Mouse (Mus musculus) kidney, embryonic 14.5 days (tissue): ENCODE data around the gene Sh3bgrl2. TPM values are rescaled to one million over a fixed set of nuclear protein-coding genes. Genes with fewer than 3 reads are reported as not detected.

Experiments
- ATAC-seq: fragments of 200-750 bp; cut with Nextera tagmentation; 2 replicates; pipeline ENCODE4 v1.8.0; 2017; ENCODE audit warnings: moderate number of reproducible peaks, mild to moderate bottlenecking, moderate TSS enrichment, moderate library complexity; ENCODE audit not compliant: low FRiP score, low TSS enrichment
- H3K27ac ChIP-seq: fragments of 300-500 bp; sonication (generic); 2 replicates; pipeline ENCODE4 v1.5.1; 2014; ENCODE audit warnings: low read depth, mild to moderate bottlenecking, low read length, moderate library complexity, mixed read lengths
- H3K27me3 ChIP-seq: fragments of 300-500 bp; sonication (generic); 2 replicates; pipeline ENCODE4 v1.6.1; 2014; ENCODE audit warnings: mild to moderate bottlenecking, low read length; ENCODE audit not compliant: control insufficient read depth, insufficient read depth
- H3K36me3 ChIP-seq: fragments of 300-500 bp; sonication (generic); 2 replicates; pipeline ENCODE4 v1.6.1; 2014; ENCODE audit warnings: low read length, mixed read lengths; ENCODE audit not compliant: control insufficient read depth, insufficient read depth
- H3K4me1 ChIP-seq: fragments of 300-500 bp; sonication (generic); 2 replicates; pipeline ENCODE4 v1.6.1; 2014; ENCODE audit warnings: low read length, mixed read lengths; ENCODE audit not compliant: control insufficient read depth, insufficient read depth
- H3K4me2 ChIP-seq: fragments of 300-500 bp; sonication (generic); replicated peaks from 2 replicates; pipeline ENCODE4 v1.6.1; 2014; ENCODE audit warnings: low read depth, mild to moderate bottlenecking, low read length
- H3K4me3 ChIP-seq: fragments of 300-500 bp; sonication (generic); 2 replicates; pipeline ENCODE4 v1.5.1; 2014; ENCODE audit warnings: mild to moderate bottlenecking, low read length
- H3K9ac ChIP-seq: fragments of 300-500 bp; sonication (generic); 2 replicates; pipeline ENCODE4 v1.6.1; 2014; ENCODE audit warnings: low read depth, mild to moderate bottlenecking, low read length, moderate library complexity
- H3K9me3 ChIP-seq: fragments of 300-500 bp; sonication (generic); 2 replicates; pipeline ENCODE4 v1.6.1; 2016; ENCODE audit warnings: low read length; ENCODE audit not compliant: control insufficient read depth
- WGBS: fragments of 180-500 bp; shearing (Covaris S2); extraction: QIAGEN DNeasy Blood & Tissue Kit; methylation state at CpG from one replicate; pipeline ENCODE4 v1.1.7; 2014; 5-methylcytosine and 5-hydroxymethylcytosine counted together
- polyA plus RNA-seq: library from polyadenylated mRNA; unstranded; fragments of >200 nt; fragmentation: Nextera tagmentation; extraction: Ambion mirVana; gene quantifications from 2 replicates; pipeline ENCODE4 v1.2.1, GENCODE M21; 2014

Sh3bgrl2 gene
- polyA plus RNA-seq, 1 experiment from 2014 or later = 22.7 TPM

DNA sequence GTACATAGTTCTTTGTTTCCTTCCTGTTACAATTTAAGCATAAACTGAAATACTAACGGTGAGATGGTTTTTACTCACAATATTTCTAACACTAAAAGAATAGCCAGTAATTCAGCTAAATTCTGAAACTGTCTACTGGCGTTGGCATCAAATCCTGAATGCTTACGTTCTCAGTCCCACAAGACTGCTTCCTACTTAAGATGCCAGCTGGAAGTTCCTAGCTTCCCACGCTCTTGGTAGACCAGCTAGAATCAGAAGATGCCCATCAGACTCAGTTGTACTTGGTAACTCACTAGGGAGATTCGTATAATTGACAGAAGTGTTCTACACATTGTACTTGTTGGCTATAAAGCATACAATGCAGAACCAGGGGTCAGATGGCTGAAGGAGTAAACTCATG, 98.6 kb downstream of the Sh3bgrl2 start:
- Histone ChIP-seq H3K4me2 (no peak overlapping the region), H3K36me3 (no peaks in the 10 kb centered on the region), H3K27ac (no peak overlapping the region), H3K4me3 (no peak overlapping the region), H3K4me1 (peaks cover 8% of the 10 kb centered on the region; the same call in 1 of the 2 replicates), H3K9ac (no peak overlapping the region), H3K9me3 (no peaks in the 10 kb centered on the region), H3K27me3 (no peaks in the 10 kb centered on the region)
- WGBS = 93% methylated on average over 5 of the region's 5 CpGs
- no peak for ATAC-seq

DNA sequence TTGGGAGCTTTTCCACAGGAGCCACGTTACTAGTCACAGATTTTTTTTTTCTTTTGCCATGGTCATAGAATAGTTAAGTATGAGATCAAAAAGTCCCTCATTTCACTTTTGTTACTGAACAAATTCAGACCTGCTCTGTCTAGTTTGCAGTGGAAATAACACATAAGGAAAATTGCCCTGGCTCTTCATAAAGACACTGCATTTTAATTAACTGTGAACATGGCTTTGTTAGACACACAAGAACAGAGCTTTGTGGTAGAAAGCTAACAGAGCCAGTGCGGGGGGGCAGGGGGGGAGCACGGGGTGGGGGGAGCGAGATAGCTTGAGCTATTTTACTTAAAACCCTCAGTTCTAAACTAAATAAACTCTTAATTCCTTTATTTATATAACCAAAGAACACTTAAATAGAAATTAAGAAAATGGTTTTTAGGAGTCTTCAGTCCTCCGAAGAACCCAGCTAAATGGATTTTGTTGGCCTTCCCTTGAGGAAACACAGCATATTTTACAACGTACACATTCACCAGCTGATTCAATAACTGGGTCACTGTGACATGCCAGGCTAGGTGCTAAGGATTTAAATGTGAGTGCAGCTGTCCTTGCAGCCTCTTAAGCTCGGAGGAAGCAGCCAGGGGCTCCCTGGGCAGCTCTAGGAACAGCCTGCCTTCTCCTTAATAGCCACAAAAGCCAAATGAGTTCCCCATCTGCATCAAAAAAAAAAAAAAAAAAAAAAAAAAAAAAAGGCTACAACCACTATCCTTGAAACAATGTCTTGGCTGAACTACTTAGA, 100.0 kb downstream of the Sh3bgrl2 start:
- Histone ChIP-seq H3K4me2 (no peak overlapping the region), H3K4me1 (peaks cover 4% of the 10 kb centered on the region; the same call in 1 of the 2 replicates), H3K4me3 (no peak overlapping the region), H3K9me3 (no peaks in the 10 kb centered on the region), H3K27me3 (no peaks in the 10 kb centered on the region), H3K27ac (no peak overlapping the region), H3K36me3 (no peaks in the 10 kb centered on the region), H3K9ac (no peak overlapping the region)
- ATAC-seq = no peak
- WGBS = 43% methylated on average over 7 of the region's 7 CpGs

DNA sequence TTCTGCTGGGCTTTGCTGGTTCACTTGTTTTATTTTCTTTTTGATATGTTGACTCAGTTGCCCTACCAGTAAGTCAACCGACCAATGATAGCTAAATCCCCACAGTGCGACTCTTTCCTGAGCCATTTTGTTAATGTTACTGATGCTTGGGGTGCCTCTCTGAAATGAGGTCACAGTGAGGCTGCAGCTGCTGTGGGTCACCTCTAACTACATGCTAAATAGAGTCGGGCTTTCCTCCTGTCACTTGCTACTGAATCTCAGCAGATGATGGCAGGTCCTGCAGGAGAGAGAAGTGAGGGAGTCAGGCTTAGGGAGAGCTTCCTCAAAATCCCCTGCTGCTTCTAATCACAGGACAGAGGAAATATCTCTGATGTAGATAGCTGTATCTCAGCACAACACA, 100.6 kb downstream of the Sh3bgrl2 start:
- H3K4me1 ChIP-seq = no peaks in the 10 kb centered on the region
- no peaks in the 10 kb centered on the region for H3K27me3 ChIP-seq
- ATAC-seq = no peak
- no peaks in the 10 kb centered on the region for H3K9me3 ChIP-seq
- H3K9ac ChIP-seq = no peak overlapping the region
- H3K36me3 ChIP-seq = no peaks in the 10 kb centered on the region
- H3K4me2 ChIP-seq = no peak overlapping the region
- no peak overlapping the region for H3K4me3 ChIP-seq
- WGBS = 30% methylated on average over 3 of the region's 3 CpGs
- H3K27ac ChIP-seq = no peak overlapping the region

DNA sequence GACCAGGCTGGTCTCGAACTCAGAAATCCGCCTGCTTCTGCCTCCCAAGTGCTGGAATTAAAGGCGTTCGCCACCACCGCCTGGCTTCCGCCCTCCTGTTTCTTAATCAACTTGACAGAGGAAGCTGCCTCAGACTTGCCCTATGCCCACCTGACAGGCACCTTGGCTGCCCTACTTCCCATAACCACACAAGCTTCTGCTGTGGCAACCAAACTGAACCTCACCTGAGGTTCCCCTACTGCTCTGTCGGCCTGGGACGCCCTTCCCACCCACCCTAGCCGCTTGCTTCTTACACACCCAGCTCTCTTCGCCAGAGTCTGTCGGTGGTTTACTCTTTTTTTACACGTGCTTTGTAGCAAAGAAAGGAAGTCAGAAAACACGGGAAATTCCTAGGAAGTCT, 103.9 kb downstream of the Sh3bgrl2 start:
- no peaks in the 10 kb centered on the region for H3K9me3 ChIP-seq
- H3K36me3 ChIP-seq = no peaks in the 10 kb centered on the region
- H3K9ac ChIP-seq = no peak overlapping the region
- no peaks in the 10 kb centered on the region for H3K27me3 ChIP-seq
- H3K27ac ChIP-seq = no peak overlapping the region
- ATAC-seq = no peak
- H3K4me1 ChIP-seq = no peaks in the 10 kb centered on the region
- no peak overlapping the region for H3K4me2 ChIP-seq
- H3K4me3 ChIP-seq = no peak overlapping the region
- WGBS = 83% methylated on average over 13 of the region's 13 CpGs

DNA sequence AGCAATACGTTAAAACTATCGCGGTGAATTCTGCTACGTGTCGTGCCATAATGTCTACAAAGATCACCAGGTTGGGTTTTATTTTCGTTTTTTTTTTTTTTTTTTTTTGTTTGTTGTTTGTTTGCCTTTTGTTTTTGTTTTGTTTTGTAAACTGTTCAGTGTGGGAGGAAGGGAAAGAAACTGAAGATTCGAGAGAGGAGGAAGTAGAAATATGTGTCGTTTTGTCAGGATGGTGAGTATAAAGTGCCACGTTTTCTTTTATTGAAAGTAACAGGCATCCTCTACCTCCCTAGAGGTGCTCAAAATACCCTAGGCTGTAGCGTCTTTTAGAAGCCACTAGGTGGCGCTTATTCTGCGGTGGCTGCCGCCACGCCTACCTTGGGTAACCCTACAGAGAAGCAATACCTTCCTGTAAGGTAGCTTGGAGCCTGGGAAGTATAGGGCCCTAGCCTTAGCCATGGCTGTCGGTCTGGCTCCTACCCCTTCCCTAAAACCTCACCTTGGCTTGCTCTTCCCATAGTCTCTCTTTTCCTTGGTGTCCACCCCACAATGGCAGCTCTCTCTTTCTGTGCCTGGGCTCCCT, 104.6 kb downstream of the Sh3bgrl2 start:
- WGBS = 33% methylated on average over 15 of the region's 15 CpGs
- Histone ChIP-seq H3K4me1 (peaks cover 3% of the 10 kb centered on the region; the same call in 1 of the 2 replicates), H3K27ac (no peak overlapping the region), H3K4me3 (no peak overlapping the region), H3K9me3 (no peaks in the 10 kb centered on the region), H3K27me3 (no peaks in the 10 kb centered on the region), H3K9ac (no peak overlapping the region), H3K36me3 (no peaks in the 10 kb centered on the region), H3K4me2 (no peak overlapping the region)
- ATAC-seq = peak; percentile 54; the same call in 1 of the 2 replicates

DNA sequence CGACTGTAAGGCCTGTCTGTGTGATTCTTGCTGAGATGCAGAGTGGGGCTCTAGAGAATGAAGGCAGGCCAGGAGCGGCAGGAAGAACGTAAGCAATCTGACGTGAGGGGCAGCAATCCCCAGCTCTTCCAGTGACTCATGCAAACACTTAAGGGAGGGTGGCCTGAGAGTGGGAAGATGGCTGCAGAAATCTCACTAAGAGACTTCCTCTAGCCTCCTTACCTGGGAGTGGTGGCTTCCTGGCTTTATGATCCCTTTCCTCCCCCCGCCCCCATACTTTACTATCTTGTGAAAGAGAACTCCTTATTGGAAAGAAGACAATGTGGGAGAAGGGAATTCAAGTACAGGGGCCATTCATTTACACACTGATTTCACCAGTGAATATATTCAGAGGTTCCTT, 106.5 kb downstream of the Sh3bgrl2 start:
- no peak overlapping the region for H3K9ac ChIP-seq
- ATAC-seq = no peak
- H3K4me3 ChIP-seq = no peak overlapping the region
- 55% methylated on average over 5 of the region's 5 CpGs for WGBS
- no peaks in the 10 kb centered on the region for H3K27me3 ChIP-seq
- H3K27ac ChIP-seq = no peak overlapping the region
- no peaks in the 10 kb centered on the region for H3K9me3 ChIP-seq
- H3K4me2 ChIP-seq = no peak overlapping the region
- peaks cover 3% of the 10 kb centered on the region; the same call in 1 of the 2 replicates for H3K4me1 ChIP-seq
- H3K36me3 ChIP-seq = no peaks in the 10 kb centered on the region

DNA sequence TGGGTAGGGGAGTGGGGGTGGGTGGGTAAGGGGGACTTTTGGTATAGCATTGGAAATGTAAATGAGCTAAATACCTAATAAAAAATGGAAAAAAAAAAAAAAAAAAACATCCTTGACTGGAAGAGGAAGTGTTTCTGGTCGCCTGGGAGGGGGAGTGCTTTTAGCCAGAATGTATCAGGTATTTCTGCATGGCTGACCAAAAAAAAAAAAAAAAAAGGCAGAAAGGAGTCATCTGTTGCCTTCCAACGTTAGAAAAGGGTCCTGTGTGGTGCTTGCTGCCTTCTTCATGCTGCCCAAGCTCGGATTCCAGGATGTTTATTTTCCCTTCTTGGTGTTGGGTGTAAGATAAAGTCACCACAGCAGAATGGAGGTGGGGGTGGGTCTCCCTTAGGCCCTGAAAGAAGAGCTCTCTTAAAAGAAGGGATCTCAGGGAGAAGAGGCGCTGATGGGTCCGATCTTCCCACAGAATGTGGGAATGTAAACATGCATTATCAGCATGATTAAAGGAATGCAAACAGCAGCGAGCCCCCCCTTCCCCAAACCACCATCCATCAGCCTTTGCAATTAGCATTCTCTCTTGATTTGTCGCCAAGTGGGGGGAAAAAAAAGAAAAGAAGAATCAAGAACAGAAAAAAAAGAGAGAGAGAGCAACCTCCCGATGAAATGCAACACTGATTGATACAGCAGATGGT, 109.0 kb downstream of the Sh3bgrl2 start:
- Histone ChIP-seq H3K4me3 (no peak overlapping the region), H3K36me3 (no peaks in the 10 kb centered on the region), H3K4me1 (peaks cover 3% of the 10 kb centered on the region; the same call in 1 of the 2 replicates), H3K9ac (no peak overlapping the region), H3K27ac (no peak overlapping the region), H3K4me2 (peak overlapping the region; percentile 6), H3K9me3 (no peaks in the 10 kb centered on the region), H3K27me3 (no peaks in the 10 kb centered on the region)
- no peak for ATAC-seq
- 8% methylated on average over 8 of the region's 8 CpGs for WGBS

DNA sequence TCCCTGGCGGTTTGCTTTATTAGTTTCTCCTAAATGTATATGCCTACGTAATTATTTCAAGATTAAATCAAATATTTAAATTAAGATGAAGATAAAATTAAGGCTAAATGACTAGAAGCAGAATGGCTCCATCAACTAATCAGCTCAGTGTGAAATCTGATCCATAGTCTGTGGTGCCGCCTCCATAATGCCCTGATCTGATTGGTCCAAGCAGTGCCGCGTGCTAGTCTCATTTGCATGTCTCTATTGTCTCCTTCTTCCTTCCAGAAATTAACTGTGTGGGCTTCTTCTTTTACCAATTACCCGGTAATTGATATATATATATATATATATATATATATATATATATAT, 109.5 kb downstream of the Sh3bgrl2 start:
- Histone ChIP-seq H3K27ac (no peak overlapping the region), H3K4me2 (peak overlapping the region; percentile 6), H3K4me1 (peaks cover 3% of the 10 kb centered on the region; the same call in 1 of the 2 replicates), H3K4me3 (no peak overlapping the region), H3K36me3 (no peaks in the 10 kb centered on the region), H3K27me3 (no peaks in the 10 kb centered on the region), H3K9me3 (no peaks in the 10 kb centered on the region), H3K9ac (no peak overlapping the region)
- WGBS = 39% methylated on average over 6 of the region's 6 CpGs
- ATAC-seq = no peak

DNA sequence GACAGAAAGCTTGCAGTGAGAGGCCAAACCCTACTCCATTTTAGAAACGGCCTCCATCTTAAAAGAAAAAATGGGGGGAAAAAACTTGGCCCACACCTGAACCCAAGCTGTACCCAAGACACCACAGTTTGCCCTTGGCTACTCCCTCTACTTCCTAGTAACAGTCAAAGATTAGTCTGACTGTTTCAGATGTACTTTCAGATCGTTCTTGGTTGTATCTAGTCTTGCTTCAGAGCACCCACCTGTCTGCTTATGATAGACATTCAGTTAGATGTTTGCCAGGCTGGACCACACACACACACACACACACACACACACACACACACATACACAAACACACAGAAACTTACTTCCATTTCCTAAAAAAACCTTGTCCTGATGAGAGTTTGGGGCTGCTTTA, 111.0 kb downstream of the Sh3bgrl2 start:
- Histone ChIP-seq H3K36me3 (no peaks in the 10 kb centered on the region), H3K4me3 (no peak overlapping the region), H3K4me1 (peaks cover 3% of the 10 kb centered on the region; the same call in 1 of the 2 replicates), H3K27ac (no peak overlapping the region), H3K9me3 (no peaks in the 10 kb centered on the region), H3K9ac (no peak overlapping the region), H3K4me2 (no peak overlapping the region), H3K27me3 (no peaks in the 10 kb centered on the region)
- no peak for ATAC-seq
- WGBS = 96% methylated on average over 2 of the region's 2 CpGs
